Mouse (Mus musculus) pancreas, adult 10 weeks (tissue): Measurements from ENCODE around the gene Klri1. TPM values are rescaled to one million over a fixed set of nuclear protein-coding genes. Genes with fewer than 3 reads are reported as not detected.

ENCODE experiments used
- polyA plus RNA-seq: library from polyadenylated mRNA; stranded (reverse); fragments of 350-450 nt; fragmentation: Illumina TruSeq; extraction: RNeasy Lipid Tissue Mini Kit (QIAGEN cat#74804); gene quantifications from one replicate; pipeline ENCODE4 v1.2.3, GENCODE M21; 2015; ENCODE audit warnings: low read depth, low replicate concordance; ENCODE audit not compliant: insufficient read depth

Gene Klri1
- not detected for polyA plus RNA-seq

GRCm38 (mm10) chr6:129717032-129717431 lies at the start of gene Klri1:
TSS of gene Klri1 (minus strand) at chr6:129717132.

GRCm38 (mm10) chr6:129740069-129740721 lies 23.3 kb upstream of the Klri1 start, which contains the start of gene Klri2:
TSS of gene Klri2 (minus strand) at chr6:129740484.

GRCm38 (mm10) chr6:129678873-129679272 lies 38.1 kb downstream of the Klri1 start, which contains the start of gene Klrc1:
TSS of gene Klrc1 (minus strand) at chr6:129678973.

GRCm38 (mm10) chr6:129660589-129660988 lies 56.3 kb downstream of the Klri1 start, which contains the start of gene Klrc2:
TSS of gene Klrc2 (minus strand) at chr6:129660689.

Other genes starting within 250 kb of the Klri1 start
- gene Olr1, start 210.0 kb downstream of the Klri1 start, polyA plus RNA-seq, result not detected
- not detected for gene Tmem52b, start 204.6 kb downstream of the Klri1 start, polyA plus RNA-seq
- gene Gabarapl1, start 184.0 kb downstream of the Klri1 start, polyA plus RNA-seq, result 44.3 TPM
- gene Klre1, start 139.2 kb downstream of the Klri1 start, polyA plus RNA-seq, result not detected
- not detected for gene Klrd1, start 125.3 kb downstream of the Klri1 start, polyA plus RNA-seq
- not detected for gene Klrk1, start 93.3 kb downstream of the Klri1 start, polyA plus RNA-seq
- not detected for gene Klrc3, start 73.8 kb downstream of the Klri1 start, polyA plus RNA-seq
- not detected for gene Klrc2, start 56.4 kb downstream of the Klri1 start, polyA plus RNA-seq
- gene Klrc1, start 38.2 kb downstream of the Klri1 start, polyA plus RNA-seq, result not detected
- not detected for gene Klri2, start 23.4 kb upstream of the Klri1 start, polyA plus RNA-seq
- gene Gm156, start 67.1 kb upstream of the Klri1 start, polyA plus RNA-seq, result not detected
- not detected for gene Gm17631, start 145.5 kb upstream of the Klri1 start, polyA plus RNA-seq
- not detected for gene Klra17, start 159.5 kb upstream of the Klri1 start, polyA plus RNA-seq
- not detected for gene Klra5, start 200.5 kb upstream of the Klri1 start, polyA plus RNA-seq